Mouse (Mus musculus): Measurements from ENCODE around the gene Gpha2. TPM values are rescaled to one million over a fixed set of nuclear protein-coding genes. Genes with fewer than 3 reads are reported as not detected.

The Gpha2 gene
- total and polyA plus RNA-seq, 3 experiments, result not detected

DNA sequence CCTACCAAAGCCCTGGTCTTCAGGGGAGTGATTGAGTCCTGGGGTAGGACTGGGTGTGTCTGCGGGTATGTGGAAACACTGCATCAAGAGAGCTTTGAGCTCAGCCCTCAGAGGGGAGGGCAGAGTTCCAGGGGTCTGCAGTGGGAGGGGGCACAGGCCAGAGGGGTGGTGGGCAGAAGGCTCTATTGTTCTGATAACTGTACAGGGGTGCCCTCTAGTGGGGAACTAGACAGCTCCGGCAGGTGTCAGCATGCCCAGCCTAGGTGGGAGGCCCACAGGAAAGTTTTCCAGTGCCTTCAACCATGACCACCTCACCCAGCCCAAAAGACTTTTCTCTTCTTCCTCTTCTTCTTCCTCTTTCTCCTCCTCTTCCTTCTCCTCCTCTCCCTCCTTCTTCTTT, 34.2 kb downstream of the Gpha2 start:
- in situ Hi-C loops (cut with MboI; ENCODE audit: low pct_ligation_motif_present, low pct_unique_long_range_greater_than_20kb, low sequenced_read_pairs), result loop anchor here (5.0 kb wide), 1 partner anchor 47 kb away; the partner anchor contains the start of gene Cdc42bpg
- no peak overlapping the region for H3K9ac ChIP-seq (ENCODE audit: insufficient read depth, low read depth)
- peaks cover 0 to 8% of the 10 kb centered on the region in 2 experiments; a peak in 1 of 4 replicates for H3K4me1 ChIP-seq (ENCODE audit: control insufficient read depth in 1 of 2, insufficient read depth in 2 of 2)
- H3K36me3 ChIP-seq (replicated peaks in 1 of 2; ENCODE audit: control insufficient read depth in 1 of 2, insufficient read depth in 1 of 2, low read length in 1 of 2), result peaks cover 51 to 78% of the 10 kb centered on the region in 2 experiments
- H3K27me3 ChIP-seq (replicated peaks), result no peaks in the 10 kb centered on the region
- H3K4me3 ChIP-seq (replicated peaks in 1 of 3; ENCODE audit: low read depth in 2 of 3, low read length in 2 of 3, poor library complexity in 1 of 3), result no peak overlapping the region
- H3K9me3 ChIP-seq (replicated peaks; ENCODE audit: low read length), result peaks cover 3% of the 10 kb centered on the region
- dilution Hi-C loops (cut with MboI; ENCODE audit: extremely low pct_ligation_motif_present, extremely low pct_unique_long_range_greater_than_20kb, low sequenced_read_pairs), result no loop called here
- H3K27ac ChIP-seq (ENCODE audit: insufficient read depth, low read depth), result no peak overlapping the region
- no peaks in the 10 kb centered on the region for H3K79me2 ChIP-seq (replicated peaks; ENCODE audit: control insufficient read depth, extremely low read depth, insufficient read depth, poor library complexity, severe bottlenecking)
- no peak for TF ChIP-seq CHD1 (IDR thresholded peaks at IDR 0.05; ENCODE audit: low read depth, low read length)
- TF ChIP-seq MEF2A (IDR thresholded peaks at IDR 0.05; ENCODE audit: borderline replicate concordance, low read depth, low read length), result no peak
- TF ChIP-seq TBP (conservative IDR thresholded peaks at IDR 0.05; ENCODE audit: low read depth, low read length), result no peak
- no peak for TF ChIP-seq RCOR1 (conservative IDR thresholded peaks at IDR 0.05; ENCODE audit: low read depth, low read length)
- no peak for TF ChIP-seq PAX5 (IDR thresholded peaks at IDR 0.05; ENCODE audit: low read length)
- peak; percentile 61 for TF ChIP-seq SMC3 (IDR thresholded peaks at IDR 0.05; ENCODE audit: low read depth, low read length)
- TF ChIP-seq RAD21 (IDR thresholded peaks at IDR 0.05; ENCODE audit: low read depth, low read length), result peak; percentile 52
- TF ChIP-seq EP300 (IDR thresholded peaks at IDR 0.05; ENCODE audit: low read length), result no peak
- no peak for TF ChIP-seq KAT2A (IDR thresholded peaks at IDR 0.05; ENCODE audit: insufficient replicate concordance, low read length)
- peak in 1 of 2 experiments; percentile 68; a peak in 2 of 4 replicates for TF ChIP-seq CTCF (conservative IDR thresholded peaks at IDR 0.05 in 1 of 2, IDR thresholded peaks at IDR 0.05 in 1 of 2; ENCODE audit: low read depth in 2 of 2, low read length in 2 of 2)
- no peak overlapping the region for H3K4me2 ChIP-seq (ENCODE audit: insufficient read depth, low read depth, poor library complexity, severe bottlenecking)
- no peak for DNase-seq (ENCODE audit: extremely low read depth)

GRCm38 (mm10) chr19:6260946-6261345, 34.8 kb downstream of the Gpha2 start:
- Histone ChIP-seq H3K4me1 (ENCODE audit: control insufficient read depth in 1 of 2, insufficient read depth in 2 of 2) (peaks cover 0 to 8% of the 10 kb centered on the region in 2 experiments; a peak in 1 of 4 replicates), H3K9ac (ENCODE audit: insufficient read depth, low read depth) (no peak overlapping the region), H3K9me3 (replicated peaks; ENCODE audit: low read length) (peaks cover 3% of the 10 kb centered on the region), H3K4me3 (replicated peaks in 1 of 3; ENCODE audit: low read depth in 2 of 3, low read length in 2 of 3, poor library complexity in 1 of 3) (no peak overlapping the region), H3K4me2 (ENCODE audit: insufficient read depth, low read depth, poor library complexity, severe bottlenecking) (no peak overlapping the region), H3K79me2 (replicated peaks; ENCODE audit: control insufficient read depth, extremely low read depth, insufficient read depth, poor library complexity, severe bottlenecking) (no peaks in the 10 kb centered on the region), H3K27me3 (replicated peaks) (no peaks in the 10 kb centered on the region), H3K36me3 (replicated peaks in 1 of 2; ENCODE audit: control insufficient read depth in 1 of 2, insufficient read depth in 1 of 2, low read length in 1 of 2) (peaks cover 46 to 73% of the 10 kb centered on the region in 2 experiments), H3K27ac (ENCODE audit: insufficient read depth, low read depth) (no peak overlapping the region)
- TF ChIP-seq IRF4 (IDR thresholded peaks at IDR 0.05; ENCODE audit: low read depth, low read length), result no peak
- peak in 1 of 2 experiments; percentile 29 for TF ChIP-seq CTCF (conservative IDR thresholded peaks at IDR 0.05 in 1 of 2, IDR thresholded peaks at IDR 0.05 in 1 of 2; ENCODE audit: low read depth in 2 of 2, low read length in 2 of 2)
- DNase-seq (ENCODE audit: extremely low read depth), result no peak
- in situ Hi-C loops (cut with MboI; ENCODE audit: low pct_ligation_motif_present, low pct_unique_long_range_greater_than_20kb, low sequenced_read_pairs), result loop anchor here (5.0 kb wide), 1 partner anchor 46 kb away; the partner anchor contains the start of gene Cdc42bpg
- dilution Hi-C loops (cut with MboI; ENCODE audit: extremely low pct_ligation_motif_present, extremely low pct_unique_long_range_greater_than_20kb, low sequenced_read_pairs), result no loop called here

- peaks cover 0 to 8% of the 10 kb centered on the region in 2 experiments; a peak in 1 of 4 replicates for H3K4me1 ChIP-seq (ENCODE audit: control insufficient read depth in 1 of 2, insufficient read depth in 2 of 2)
- H3K4me3 ChIP-seq (replicated peaks in 1 of 3; ENCODE audit: low read depth in 2 of 3, low read length in 2 of 3, poor library complexity in 1 of 3), result no peak overlapping the region
- in situ Hi-C loops (cut with MboI; ENCODE audit: low pct_ligation_motif_present, low pct_unique_long_range_greater_than_20kb, low sequenced_read_pairs), result loop anchor here (5.0 kb wide), 1 partner anchor 46 kb away; the partner anchor contains the start of gene Cdc42bpg
- no peaks in the 10 kb centered on the region for H3K27me3 ChIP-seq (replicated peaks)
- no peak overlapping the region for H3K9ac ChIP-seq (ENCODE audit: insufficient read depth, low read depth)
- H3K9me3 ChIP-seq (replicated peaks; ENCODE audit: low read length), result peaks cover 3% of the 10 kb centered on the region
- H3K4me2 ChIP-seq (ENCODE audit: insufficient read depth, low read depth, poor library complexity, severe bottlenecking), result no peak overlapping the region
- no peak for DNase-seq (ENCODE audit: extremely low read depth)
- H3K36me3 ChIP-seq (replicated peaks in 1 of 2; ENCODE audit: control insufficient read depth in 1 of 2, insufficient read depth in 1 of 2, low read length in 1 of 2), result peaks cover 42 to 69% of the 10 kb centered on the region in 2 experiments
- H3K79me2 ChIP-seq (replicated peaks; ENCODE audit: control insufficient read depth, extremely low read depth, insufficient read depth, poor library complexity, severe bottlenecking), result no peaks in the 10 kb centered on the region
- H3K27ac ChIP-seq (ENCODE audit: insufficient read depth, low read depth), result no peak overlapping the region
- TF ChIP-seq MAX (IDR thresholded peaks at IDR 0.05; ENCODE audit: low read length) (no peak), NELFE (IDR thresholded peaks at IDR 0.05; ENCODE audit: low read depth, low read length) (no peak), BHLHE40 (IDR thresholded peaks at IDR 0.05; ENCODE audit: low read depth, low read length) (no peak), JUND (conservative IDR thresholded peaks at IDR 0.05; ENCODE audit: low read depth, low read length) (no peak), NRF1 (IDR thresholded peaks at IDR 0.05; ENCODE audit: low read depth, low read length) (no peak), CHD1 (IDR thresholded peaks at IDR 0.05; ENCODE audit: low read depth, low read length) (no peak), UBTF (IDR thresholded peaks at IDR 0.05; ENCODE audit: low read depth, low read length) (no peak), MAFK (IDR thresholded peaks at IDR 0.05; ENCODE audit: insufficient replicate concordance, low read length) (no peak), RCOR1 (conservative IDR thresholded peaks at IDR 0.05; ENCODE audit: low read depth, low read length) (no peak), MAZ (IDR thresholded peaks at IDR 0.05; ENCODE audit: low read depth, low read length) (no peak), PAX5 (IDR thresholded peaks at IDR 0.05; ENCODE audit: low read length) (no peak)
- dilution Hi-C loops (cut with MboI; ENCODE audit: extremely low pct_ligation_motif_present, extremely low pct_unique_long_range_greater_than_20kb, low sequenced_read_pairs), result no loop called here
These were observed 35.2 kb downstream of the Gpha2 start for GRCm38 (mm10) chr19:6261379-6261778.

Data from CH12.LX (cell line).